Mouse (Mus musculus) cerebellum, adult 18-20 months (tissue): ENCODE data around the gene Armc8.

Source experiments
- DNase-seq, 2 experiments: peaks; one replicate each; pipeline ENCODE4 v3.0.0; 2021

Gene Armc8

DNA sequence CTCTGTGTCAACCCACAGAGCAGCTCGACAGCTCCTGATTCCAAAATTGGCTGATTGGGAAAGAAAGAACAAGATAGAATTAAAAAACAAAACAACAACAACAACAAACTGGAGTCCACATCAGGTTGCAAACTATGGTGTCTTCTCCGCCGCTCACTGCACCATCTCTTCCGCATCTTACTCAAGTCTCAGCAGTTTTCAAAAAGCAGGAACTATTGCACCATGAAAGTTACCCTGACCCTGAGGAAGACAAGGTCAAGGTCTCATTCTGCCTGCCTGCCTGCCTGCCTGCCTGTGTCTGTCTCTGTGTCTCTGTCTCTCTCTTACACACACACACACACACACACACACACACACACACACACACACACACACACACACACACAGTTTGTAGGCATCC is 69.4 kb downstream of the Armc8 start:
- no peak for DNase-seq

DNA sequence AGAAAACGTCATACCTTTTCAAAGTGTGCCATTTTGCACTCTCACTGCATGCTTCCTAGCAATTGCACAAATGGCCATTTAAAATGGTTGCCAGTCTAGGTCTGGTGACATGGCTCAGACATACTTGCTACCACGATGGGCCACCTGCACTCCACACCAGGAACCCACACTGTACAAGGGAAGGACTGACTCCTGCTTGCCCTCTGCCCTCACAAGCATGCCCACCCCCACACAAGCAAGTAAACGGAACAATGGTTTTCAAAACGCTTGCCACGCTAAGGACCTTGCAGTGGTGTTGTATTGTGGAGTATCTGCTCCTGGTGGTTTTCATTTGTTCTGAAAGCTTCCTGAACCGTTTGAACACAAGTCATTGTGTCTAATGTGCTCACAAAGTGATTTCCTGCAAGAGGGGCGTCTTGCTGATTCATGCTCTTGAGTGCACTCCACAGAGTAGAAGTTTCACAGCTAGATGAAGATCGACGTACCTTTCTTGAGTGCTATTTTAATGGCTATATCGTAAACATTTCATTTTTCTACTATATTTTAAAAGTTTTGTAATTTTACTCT is 76.0 kb downstream of the Armc8 start:
- DNase-seq = no peak

DNA sequence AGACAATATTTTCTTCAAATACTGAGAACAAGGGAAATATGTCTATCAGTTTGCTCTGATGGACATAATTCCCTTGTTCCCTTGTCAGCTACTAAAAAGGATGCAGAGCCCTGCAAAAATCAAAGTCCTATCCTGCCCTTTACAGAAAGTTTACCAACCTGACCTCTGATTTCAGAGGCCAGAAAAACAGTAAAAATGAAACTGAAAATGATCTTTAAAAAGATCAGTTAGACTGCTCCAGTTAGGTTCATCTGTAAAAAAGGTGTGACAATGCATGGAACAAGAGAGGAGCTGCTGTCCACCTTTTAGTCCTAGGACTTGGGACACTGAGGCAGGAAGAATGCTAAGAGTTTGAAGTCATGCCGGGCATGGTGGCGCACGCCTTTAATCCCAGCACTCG is 77.6 kb downstream of the Armc8 start:
- no peak for DNase-seq

DNA sequence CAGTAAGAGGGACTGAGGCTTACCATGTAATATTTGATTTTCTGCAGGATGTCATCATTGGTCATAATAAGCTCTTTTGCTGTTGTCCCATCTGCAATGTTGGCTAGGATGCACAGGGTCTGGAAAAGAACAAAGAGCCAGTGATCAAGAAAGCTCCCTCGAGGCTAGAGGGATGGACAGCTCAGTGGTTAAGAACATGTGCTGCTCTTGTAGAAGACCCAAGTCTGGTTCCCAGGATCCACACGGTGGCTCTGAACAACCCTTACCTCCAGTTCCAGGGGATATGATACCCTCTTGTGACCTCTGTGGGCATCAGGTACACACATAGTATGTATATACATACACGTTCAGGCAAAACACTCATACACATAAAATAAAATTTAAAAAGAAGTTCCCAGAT is 80.9 kb downstream of the Armc8 start:
- no peak for DNase-seq

DNA sequence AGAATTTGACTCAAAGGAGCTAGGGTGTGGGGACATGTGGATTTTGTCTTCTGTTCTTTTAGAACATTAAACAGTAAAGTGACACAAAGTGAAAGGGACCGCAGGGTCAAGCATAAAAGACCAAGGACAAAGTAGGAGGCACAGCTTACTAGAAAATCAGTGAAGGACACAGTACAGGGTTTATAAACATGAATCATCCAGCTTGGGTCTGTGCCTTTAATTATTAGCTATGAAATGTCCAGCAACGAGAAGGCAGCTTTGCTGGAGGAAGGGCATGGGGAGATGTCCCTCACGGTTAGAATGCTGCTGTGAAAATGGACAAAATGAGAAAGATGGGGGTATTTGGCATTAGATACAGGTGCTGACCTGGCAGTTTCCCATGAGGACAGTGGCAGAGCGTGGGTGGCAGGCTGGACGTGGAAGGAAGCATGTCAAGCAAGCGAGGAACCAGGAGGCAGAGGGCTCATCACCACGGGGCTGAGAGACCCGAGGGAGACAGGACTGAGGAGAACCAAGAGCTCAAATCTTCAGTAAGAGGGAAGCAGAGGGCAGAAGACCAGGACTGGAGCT is 81.5 kb downstream of the Armc8 start:
- no peak for DNase-seq

DNA sequence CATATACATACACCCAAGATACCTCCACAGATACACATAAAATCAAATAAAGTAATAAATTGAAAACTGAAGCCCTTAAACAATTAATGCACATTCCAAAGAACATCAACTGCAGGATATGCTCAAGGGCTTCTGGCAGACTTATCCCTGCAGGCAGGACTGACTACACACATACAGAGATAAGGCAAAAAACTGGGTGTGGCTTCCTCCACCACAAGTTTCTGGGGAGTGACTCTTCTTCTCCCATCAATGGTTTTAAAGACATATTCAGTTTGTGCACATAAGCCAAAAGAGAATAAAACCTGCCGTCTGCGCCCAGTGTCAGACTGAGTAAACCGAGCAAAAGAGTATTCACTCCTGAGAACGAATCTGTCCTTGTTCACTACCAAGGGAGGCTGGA is 83.6 kb downstream of the Armc8 start:
- no peak for DNase-seq

DNA sequence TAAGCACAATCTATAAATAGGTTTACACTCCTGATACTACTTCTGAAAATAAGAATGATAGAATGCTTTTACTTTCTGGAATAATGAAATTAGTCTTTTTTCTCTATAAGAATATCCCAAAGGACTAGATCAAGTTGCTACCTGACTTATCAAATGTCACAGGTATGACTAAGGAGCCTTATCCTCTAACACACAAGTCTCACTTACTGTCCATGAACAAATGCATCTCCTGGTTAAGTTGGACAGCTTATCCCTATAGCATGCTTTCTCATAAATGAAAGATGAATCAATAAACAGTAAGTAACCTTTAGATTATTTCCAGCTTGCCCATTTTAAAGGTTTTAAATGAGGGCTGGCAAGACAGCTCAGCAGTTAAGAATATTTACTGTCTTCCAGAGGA is 84.1 kb downstream of the Armc8 start:
- DNase-seq = no peak

DNA sequence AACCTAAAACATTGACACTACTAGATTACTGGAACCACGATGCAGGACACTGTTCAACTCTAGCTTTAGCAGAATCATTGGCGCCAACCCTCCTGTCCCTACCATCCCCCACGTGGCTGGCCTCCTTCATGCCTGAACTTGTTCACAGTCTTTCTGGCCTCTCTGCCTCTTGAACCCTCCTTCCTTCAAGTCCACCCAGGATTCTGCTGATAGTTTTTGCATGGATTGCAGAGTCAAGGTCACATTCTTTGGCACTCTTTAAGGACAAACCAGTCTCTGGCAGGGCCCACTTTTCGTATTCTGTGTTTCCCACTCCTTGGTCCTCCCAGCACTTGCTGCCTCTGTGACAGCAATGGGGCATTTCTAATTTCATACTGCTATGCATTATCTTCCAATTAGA is 85.5 kb downstream of the Armc8 start:
- DNase-seq = no peak

DNA sequence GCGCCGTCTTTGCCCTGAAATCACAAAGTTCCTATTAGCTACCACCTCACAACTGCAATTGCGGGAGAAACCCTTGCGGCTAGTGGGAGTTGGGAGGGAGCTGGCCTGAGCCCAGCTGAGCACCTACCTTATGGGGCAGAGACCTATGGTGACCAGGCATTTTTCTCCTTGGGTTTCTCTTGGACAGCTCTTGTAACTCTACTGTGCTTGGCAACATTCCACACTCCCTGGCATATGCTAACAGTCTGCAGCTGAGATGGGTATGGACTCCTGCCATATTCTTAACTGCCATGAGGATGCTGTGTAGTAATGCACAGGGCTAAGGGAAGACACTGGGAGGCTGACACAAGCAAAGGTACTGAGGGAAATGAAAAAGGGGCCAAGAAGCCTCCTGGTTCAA is 87.9 kb downstream of the Armc8 start:
- peak; percentile 69 to 76 for DNase-seq

DNA sequence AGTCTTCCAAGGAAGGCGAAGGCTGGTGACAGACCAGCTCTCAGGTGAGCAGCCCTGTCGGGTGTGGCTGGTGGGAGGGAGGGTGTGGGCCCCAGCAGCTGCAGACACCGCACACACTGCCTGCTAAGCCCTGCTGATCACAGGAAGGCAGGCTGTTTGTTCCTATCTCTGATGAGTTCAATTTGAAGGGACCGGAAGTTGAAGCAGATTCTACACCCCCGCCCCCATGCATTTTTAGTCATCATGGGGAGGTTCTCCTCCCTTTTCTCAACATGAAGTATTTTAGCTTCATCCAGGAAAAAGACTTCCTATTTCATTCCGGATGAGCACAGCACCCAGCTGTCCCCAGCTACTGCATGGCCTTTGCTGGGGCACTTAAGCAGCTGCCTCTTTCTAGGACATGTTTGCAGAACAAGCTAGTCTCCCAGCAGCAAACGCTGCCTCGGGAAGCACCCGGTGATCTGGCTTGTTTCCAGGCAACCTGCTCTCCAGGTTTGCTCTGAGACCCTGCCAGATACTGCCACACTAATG is 89.5 kb downstream of the Armc8 start:
- peak; percentile 44 to 52 for DNase-seq

DNA sequence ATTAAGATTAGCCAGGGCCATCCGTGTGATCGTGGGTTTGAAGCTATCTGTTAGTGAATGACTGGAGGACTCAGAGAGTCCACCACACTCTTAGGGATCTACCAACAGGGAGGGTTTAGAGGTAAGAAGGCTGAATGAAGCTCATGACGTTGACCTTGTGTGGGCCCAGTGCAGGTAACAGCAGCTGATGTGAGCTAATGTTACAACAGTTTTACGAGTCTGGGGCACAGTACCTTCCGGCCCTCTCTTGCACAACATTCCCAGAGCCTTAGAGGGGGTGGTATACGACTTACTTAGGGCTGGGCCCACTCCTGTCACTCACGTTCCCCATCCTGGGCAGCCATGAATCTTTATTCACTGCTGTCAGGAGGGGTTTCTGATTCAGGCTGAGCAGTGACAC is 97.4 kb downstream of the Armc8 start:
- no peak for DNase-seq

DNA sequence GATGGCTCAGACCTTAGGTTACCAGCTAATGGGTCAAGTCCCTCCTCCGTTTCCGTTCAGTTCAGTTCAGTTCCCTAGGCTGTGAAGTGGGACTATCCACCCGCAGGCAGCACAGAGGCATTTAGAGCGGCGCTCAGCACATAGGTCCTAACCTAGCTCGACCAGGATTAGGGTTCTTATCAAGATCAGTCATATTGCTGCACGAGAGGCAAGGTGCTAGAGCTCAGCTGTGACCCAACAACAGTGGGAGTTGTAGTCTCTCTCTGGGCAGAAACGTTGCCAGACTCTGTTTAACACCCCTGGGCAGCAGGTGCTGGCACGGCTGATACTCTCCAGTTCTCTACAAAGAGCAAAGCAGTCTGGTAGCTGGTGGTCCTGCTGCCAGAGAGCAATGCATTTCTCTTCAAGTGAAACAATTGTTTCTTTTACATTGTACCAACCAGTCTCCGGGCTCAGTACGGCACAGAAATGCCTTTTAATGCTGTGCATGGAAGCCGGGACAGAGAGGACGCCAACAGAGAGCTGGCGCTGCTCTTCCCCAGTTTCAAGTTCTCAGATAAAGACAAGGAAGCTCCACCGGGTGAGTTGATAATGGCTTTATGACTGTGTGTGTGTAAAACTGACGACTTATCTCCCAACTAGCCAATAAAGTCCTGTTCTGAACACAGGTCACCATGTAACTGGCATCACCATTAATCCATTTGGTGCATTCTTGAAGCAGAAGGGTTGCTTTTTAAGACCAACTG is 98.2 kb downstream of the Armc8 start:
- peak; percentile 15 to 23 for DNase-seq

DNA sequence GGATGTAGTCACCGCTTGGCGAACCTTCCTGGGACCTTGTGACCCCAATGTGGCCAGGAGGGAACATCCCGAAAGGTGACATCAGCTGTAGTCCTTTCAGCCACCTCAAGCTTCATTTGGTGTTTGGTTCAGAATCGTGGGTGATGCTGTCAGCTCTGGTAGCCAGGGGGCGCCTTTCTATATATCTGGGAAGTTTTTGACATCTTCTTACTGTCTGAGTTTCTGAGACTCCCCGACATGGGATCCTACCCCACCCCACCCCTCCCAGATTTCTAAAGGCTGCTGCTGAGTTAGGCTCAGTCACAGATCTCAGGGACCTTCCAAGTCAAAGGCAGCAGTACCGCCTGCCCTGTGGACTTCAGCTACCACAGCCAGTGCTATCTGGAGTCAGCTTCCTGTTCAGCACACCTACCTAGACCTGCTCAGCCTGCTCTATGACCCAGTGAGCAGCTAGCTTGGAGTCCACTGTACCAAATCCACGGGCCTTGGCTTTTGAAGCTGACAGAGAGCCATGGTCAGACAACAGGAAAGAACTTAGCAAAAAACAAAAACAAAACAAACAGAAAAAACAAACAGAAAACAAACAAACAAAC is 98.9 kb downstream of the Armc8 start:
- no peak for DNase-seq

DNA sequence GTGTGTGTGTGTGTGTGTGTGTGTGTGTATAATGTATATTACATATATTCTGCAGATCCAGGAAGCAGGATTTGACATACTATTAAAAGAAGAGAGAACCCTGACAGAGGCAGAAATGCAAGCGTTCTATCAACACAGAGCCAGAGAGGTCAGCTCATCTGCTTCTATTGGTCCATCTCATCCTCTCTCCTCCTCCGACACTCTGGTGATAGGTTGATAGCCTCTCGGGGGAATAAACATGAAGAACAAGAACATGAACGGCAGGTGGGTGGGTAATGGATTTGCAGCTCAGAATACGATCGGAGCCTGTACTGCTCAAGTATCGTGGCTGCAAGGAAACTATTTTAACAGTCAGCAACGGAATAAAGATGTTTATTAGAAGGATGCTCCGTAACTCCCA is 100.1 kb downstream of the Armc8 start:
- DNase-seq = no peak

DNA sequence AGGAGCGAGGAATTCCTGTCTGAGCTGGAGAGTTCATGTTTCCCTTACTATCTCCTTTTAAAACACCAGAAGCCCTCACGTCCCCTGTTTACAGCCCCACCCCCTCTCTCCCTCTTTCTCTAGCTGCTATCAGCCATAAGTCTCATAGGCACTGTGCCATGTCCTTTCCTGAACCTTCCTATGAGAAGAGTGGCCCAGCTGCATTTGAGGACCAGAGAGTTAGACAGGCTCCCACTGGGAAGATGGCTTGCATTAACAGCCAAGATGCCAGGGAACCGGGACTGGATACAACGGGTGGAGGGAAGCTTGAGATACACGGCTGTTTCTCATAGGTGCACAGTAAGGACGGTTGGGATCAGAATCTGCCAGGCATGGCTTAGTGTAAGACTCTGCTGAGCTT is 103.8 kb downstream of the Armc8 start:
- no peak for DNase-seq

DNA sequence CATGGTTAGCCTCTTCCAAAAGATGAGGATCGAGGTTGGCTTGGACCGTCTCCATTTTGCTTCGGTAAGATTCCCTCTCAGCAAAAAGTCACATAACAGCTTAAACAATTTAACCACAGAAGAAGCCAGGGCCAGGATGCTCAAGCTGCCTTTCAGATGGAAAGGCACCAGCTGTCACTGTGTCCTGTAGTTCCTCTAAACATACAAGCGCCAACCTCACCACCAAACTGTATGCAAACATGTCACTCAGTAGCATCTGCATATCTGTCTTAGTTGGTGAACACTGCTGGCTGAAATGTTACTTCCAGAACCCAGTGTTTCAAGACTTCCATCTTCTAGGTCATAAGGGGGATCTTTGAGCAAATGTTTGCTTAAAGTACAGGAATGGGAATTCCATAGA is 109.0 kb downstream of the Armc8 start:
- no peak for DNase-seq

DNA sequence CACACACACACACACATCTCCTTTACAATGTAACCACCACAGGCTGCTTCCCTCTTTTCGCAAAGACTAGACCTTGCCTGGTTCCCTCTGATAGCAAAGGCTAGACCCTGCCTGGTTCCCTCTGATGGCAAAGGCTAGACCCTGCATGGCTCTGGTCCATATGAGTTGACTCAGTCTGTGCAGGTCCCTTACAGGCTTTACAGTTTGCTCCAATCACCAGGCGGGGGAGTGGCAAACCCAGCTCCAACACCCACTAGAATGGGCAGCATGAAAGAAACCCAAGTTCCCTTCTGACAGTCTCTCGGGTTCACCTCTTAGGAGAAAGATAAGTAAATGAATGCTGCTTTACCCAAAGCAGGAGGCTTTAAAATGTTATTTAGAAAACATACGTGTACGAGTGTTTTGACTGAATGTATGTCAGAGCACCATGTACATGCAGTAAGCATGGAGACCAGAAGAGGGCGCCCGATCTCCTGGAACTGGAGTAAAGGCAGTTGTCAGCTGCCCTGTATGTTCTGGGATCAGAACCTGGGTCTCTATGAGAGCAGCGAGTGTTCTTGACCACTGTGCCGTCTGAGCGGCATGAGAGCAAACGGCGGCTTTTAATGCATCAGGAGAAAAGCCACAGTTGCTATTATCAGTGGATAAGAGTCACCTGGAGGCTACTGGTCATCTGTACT is 110.0 kb downstream of the Armc8 start:
- peak; percentile 69 to 73 for DNase-seq

DNA sequence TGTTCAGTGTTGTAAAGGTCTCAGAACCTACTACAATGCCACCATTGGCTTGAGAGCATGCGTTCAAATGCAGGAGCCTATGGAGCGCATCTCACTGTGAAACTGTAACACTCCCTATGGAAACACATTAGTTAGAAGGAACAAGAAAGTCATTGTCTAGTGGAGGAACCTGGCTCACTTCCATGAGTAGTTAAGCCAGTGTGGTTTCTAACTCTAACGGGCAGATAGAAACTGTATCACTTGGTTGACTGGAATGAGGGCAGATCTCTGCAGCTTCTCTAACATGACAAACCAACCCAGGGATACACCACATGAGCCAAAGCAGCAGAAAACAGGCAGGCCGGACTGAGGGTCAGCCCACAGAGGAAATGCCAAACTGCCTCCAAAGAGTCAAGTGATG is 114.5 kb downstream of the Armc8 start:
- no peak for DNase-seq

DNA sequence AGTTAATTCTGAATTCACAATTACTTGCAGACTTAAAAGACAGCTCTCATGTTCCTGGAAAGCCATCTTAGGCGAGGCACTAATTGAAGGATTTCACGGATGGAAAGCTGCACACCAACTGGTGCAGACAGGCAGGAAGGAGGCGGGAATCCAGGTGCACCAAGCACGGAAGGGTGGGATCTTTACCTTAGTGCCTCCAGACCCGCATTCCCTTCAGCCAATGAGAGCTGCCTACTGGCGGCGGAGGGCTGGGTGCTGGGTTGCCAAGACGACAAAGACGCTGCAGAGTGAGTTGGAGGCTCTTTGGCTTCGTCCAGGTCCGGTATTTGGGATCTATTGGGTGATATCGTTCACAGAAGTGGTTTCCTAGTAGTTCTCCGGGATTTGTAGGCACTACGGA is 117.5 kb downstream of the Armc8 start, which contains the start of gene Nme9:
Nme9 (plus strand) TSS at position 315 of the 400 bp plus-strand sequence.
- no peak for DNase-seq

DNA sequence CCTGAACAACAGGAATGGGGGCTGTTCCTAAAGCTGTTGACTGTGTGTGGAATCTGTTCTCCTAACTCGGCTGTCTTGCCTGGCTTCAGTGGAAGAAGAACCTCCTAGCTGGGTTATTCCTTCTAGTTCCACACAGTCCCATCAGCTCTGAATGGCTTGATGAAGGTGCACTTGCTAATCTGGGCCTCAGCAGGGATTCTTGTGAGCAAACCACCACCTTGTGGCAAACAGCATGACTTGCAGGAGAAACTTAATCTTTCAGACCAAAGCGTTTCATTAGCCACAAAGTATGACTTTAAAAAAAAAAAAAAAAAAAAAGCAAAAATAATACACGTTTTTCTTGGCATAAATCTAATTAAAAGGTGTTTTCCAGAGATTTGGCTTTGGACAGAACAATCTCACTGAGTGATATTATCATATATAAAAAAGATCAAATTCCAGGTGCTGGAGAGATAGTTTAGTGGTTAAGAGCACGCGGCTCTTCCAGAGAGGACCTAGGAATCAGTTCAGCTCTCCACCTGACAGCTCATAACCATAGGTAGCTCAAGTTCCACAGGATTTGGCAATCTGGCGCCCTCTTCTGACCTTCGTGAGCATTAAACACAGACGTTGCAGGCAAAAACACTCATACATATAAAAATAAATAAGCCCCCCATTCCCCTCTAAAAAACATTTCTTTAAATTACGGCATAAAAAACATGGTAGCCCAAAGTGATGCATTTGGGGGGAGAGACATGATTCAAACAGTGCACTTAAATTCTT is 118.6 kb downstream of the Armc8 start:
- no peak for DNase-seq

DNA sequence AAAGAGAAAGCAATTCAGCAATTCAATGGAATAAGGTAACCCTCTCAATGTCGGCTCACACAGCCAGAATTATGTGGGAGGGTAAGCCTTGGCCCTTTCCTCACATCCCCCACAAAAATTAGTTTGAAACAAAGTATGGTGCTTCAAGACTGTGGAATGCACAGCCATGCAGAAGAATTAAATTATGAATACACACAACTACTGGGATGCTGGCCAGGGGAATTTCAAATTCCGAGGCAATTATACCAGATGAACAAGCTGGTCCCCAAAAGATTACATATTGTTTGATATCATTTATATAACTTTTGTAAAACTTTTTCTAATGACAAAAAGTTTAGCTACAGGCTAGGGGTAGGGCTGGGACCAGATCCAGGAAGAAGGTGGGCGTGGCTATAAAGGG is 121.4 kb downstream of the Armc8 start:
- no peak for DNase-seq

DNA sequence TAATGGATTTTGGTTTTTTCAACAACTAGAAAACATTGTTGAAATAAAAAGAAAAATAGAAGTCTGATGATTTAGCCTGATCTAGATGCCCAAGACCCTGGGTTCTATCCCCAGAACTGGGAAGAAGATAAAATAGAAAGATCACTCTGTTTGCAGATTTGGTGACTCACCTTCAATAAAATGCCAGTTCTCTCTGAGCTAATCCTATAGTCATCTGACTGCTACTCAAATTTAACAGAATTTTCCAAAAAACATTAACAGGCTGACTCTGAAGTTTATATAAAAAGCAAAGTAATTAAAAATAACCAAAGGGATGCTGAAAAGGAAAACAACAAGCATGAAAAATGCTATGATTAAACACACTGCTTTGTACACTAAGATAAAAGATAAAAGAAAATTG is 122.4 kb downstream of the Armc8 start:
- no peak for DNase-seq
